Mouse (Mus musculus): ENCODE data around the gene Hap1.
"Not testable (repeated sequence)": the region's sequence is repeated elsewhere in the genome, so short reads cannot be mapped to it uniquely, and the experiment has no call there.

DNA sequence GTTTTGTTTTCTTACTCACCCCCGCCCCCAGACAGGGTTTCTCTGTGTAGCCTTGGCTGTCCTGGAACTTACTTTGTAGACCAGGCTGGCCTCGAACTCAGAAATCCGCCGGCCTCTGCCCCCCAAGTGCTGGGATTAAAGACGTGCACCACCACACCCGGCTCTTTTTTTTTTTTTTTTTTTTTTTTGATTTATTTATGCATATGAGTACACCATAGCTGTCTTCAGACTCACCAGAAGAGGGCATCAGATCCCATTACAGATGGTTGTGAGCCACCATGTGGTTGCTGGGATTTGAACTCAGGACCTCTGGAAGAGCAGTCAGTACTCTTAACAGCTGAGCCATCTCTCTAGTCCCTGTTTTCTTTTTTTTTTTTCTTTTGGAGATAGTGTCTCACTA is 47.3 kb downstream of the Hap1 start:
- TF ChIP-seq POLR2A (IDR thresholded peaks at IDR 0.05; ENCODE audit: control insufficient read depth, extremely low read depth, insufficient read depth, low read length, poor library complexity); CTCF (IDR thresholded peaks at IDR 0.05; ENCODE audit: borderline replicate concordance, control insufficient read depth, extremely low read depth, insufficient read depth, low read length, poor library complexity): not testable (repeated sequence)
